Mouse (Mus musculus): Measurements from ENCODE around the gene A4galt. TPM values are rescaled to one million over a fixed set of nuclear protein-coding genes. Genes with fewer than 3 reads are reported as not detected.

A4galt gene
- polyA plus RNA-seq, 1 experiment from 2014 or later = 9.2 TPM

DNA sequence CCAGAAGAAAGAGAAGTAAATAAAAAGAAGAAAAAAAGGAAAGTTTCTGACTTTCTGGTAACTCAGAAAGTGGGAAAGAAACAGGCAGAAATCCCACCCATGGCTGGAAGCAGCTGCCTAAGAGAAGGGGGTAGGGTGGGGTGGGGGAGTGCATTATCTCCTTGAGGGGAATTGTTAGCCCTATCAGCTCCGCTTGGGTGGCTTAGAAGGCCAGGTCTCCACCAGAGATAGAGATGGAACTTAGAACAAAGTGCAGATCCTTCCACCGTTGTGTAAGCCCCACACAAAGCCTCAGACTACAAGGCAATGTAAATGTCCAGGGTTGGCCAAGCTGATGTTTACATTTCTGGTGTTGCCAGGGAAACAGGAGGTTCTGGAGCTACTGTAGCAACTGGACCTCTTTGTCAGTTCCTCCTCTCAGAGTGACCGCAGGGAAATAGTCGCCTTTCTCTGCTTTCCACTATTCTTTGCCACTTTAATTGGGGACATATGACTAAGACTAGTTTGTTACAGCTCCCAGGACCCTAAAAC is 69.7 kb downstream of the A4galt start:
- no peaks in the 10 kb centered on the region for H3K36me3 ChIP-seq
- H3K4me3 ChIP-seq (replicated peaks) = no peak overlapping the region
- no peak overlapping the region for H3K27ac ChIP-seq

GRCm38 (mm10) chr15:83180004-83180403 is 71.6 kb downstream of the A4galt start:
- H3K9me3 ChIP-seq = no peaks in the 10 kb centered on the region
- H3K4me2 ChIP-seq = no peak overlapping the region
- no peaks in the 10 kb centered on the region for H3K27me3 ChIP-seq (replicated peaks)

More for the DNA sequence above, 69.7 kb downstream of the A4galt start:
- Histone ChIP-seq H3K9ac (no peak overlapping the region), H3K9me3 (no peaks in the 10 kb centered on the region), H3K4me2 (no peak overlapping the region), H3K27me3 (replicated peaks) (no peaks in the 10 kb centered on the region), H3K4me1 (peaks cover 10% of the 10 kb centered on the region)
- no peak for ATAC-seq (ENCODE audit: insufficient read depth, low FRiP score, low read depth)
- 45% methylated on average over 4 of the region's 4 CpGs for WGBS

More at GRCm38 (mm10) chr15:83180004-83180403, 71.6 kb downstream of the A4galt start:
- Histone ChIP-seq H3K4me1 (peaks cover 10% of the 10 kb centered on the region), H3K9ac (no peak overlapping the region), H3K27ac (no peak overlapping the region), H3K4me3 (replicated peaks) (no peak overlapping the region), H3K36me3 (no peaks in the 10 kb centered on the region)
- WGBS = 86% methylated on average over 6 of the region's 6 CpGs
- no peak for ATAC-seq (ENCODE audit: insufficient read depth, low FRiP score, low read depth)

Other genes with a start within 250 kb of the A4galt start
- gene Nfam1, start 218.5 kb downstream of the A4galt start, polyA plus RNA-seq (2015; fragmentation: Nextera tagmentation; extraction: Ambion mirVana) = 5.6 and 5.9 TPM in 2 replicates
- gene Serhl, start 162.3 kb downstream of the A4galt start, polyA plus RNA-seq (2015; fragmentation: Nextera tagmentation; extraction: Ambion mirVana) = 54.2 and 56.2 TPM in 2 replicates
- gene Rrp7a, start 129.0 kb downstream of the A4galt start, polyA plus RNA-seq (2015; fragmentation: Nextera tagmentation; extraction: Ambion mirVana) = 56.0 and 59.8 TPM in 2 replicates
- gene Poldip3, start 102.4 kb downstream of the A4galt start, polyA plus RNA-seq (2015; fragmentation: Nextera tagmentation; extraction: Ambion mirVana) = 112 and 121 TPM in 2 replicates
- gene Cyb5r3, start 79.2 kb downstream of the A4galt start, polyA plus RNA-seq (2015; fragmentation: Nextera tagmentation; extraction: Ambion mirVana) = 182 and 210 TPM in 2 replicates
- 63.0 and 72.4 TPM in 2 replicates for gene Arfgap3, start 98.5 kb upstream of the A4galt start, polyA plus RNA-seq (2015; fragmentation: Nextera tagmentation; extraction: Ambion mirVana)
- 64.0 and 69.1 TPM in 2 replicates for gene Pacsin2, start 212.8 kb upstream of the A4galt start, polyA plus RNA-seq (2015; fragmentation: Nextera tagmentation; extraction: Ambion mirVana)